Mouse (Mus musculus): ENCODE measurements around the gene Hspbp1.

DNA sequence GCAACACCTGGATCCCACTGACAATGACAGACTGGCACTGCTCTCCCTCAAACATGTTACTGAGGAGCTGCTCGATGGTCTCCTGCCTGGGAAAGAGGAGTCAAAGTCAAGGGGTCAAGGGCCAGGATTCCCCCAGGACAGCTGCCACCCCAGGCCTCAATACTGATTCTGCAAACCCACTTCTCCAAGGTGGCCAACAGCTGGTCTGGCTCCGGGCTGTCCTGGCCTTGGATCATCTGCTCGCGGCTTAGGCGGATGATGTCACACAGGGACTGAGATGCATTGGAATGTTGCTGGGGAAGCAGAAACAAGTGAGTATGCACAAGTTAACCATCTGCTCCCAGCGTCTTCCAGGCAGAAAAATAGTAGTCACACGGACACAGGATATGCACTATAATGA, 42.9 kb downstream of the Hspbp1 start:
- TF ChIP-seq CTCF (IDR thresholded peaks at IDR 0.05; ENCODE audit: low read depth) (no peak), EP300 (IDR thresholded peaks at IDR 0.05; ENCODE audit: low read depth) (no peak)

All from heart, postnatal 0 days (tissue).